Mouse (Mus musculus) hindbrain, postnatal 0 days (tissue): ENCODE measurements at regions not wholly inside any gene's neighbourhood (a gene's known extent, or its start where the extent isn't known, plus 50 kb on each side); places are given as distances from the start of the nearest gene placed in this dataset.

Experiments used
- ATAC-seq: fragments of 200-750 bp; cut with Nextera tagmentation; 2 replicates; pipeline ENCODE4 v1.8.0; 2017; ENCODE audit warnings: mild to moderate bottlenecking, moderate TSS enrichment, moderate library complexity
- DNase-seq: peaks from one replicate; pipeline ENCODE4 v3.0.0-alpha.2; 2015; ENCODE audit warnings: low spot score
- H3K27ac ChIP-seq: fragments of 300-500 bp; sonication (generic); 2 replicates; pipeline ENCODE4 v1.5.1; 2014; ENCODE audit warnings: mild to moderate bottlenecking
- H3K27me3 ChIP-seq: fragments of 300-500 bp; sonication (generic); 2 replicates; pipeline ENCODE4 v1.6.1; 2014; ENCODE audit warnings: low read length, mixed read lengths; ENCODE audit not compliant: insufficient read depth
- H3K36me3 ChIP-seq: fragments of 300-500 bp; sonication (generic); 2 replicates; pipeline ENCODE4 v1.6.1; 2014; ENCODE audit warnings: low read length, mixed read lengths; ENCODE audit not compliant: insufficient read depth
- H3K4me1 ChIP-seq: fragments of 300-500 bp; sonication (generic); 2 replicates; pipeline ENCODE4 v1.6.1; 2014; ENCODE audit warnings: antibody characterized with exemption, low read length, mixed read lengths; ENCODE audit not compliant: insufficient read depth
- H3K4me2 ChIP-seq: fragments of 300-500 bp; sonication (generic); 2 replicates; pipeline ENCODE4 v1.6.1; 2014; ENCODE audit warnings: low read depth, mild to moderate bottlenecking, low read length, moderate library complexity, mixed read lengths
- H3K4me3 ChIP-seq: fragments of 300-500 bp; sonication (generic); 2 replicates; pipeline ENCODE4 v1.5.1; 2014; ENCODE audit warnings: low read length
- H3K9ac ChIP-seq: fragments of 300-500 bp; sonication (generic); replicated peaks from 2 replicates; pipeline ENCODE4 v1.6.1; 2014; ENCODE audit warnings: mild to moderate bottlenecking, low read length, moderate library complexity, mixed read lengths
- H3K9me3 ChIP-seq: fragments of 300-500 bp; sonication (generic); 2 replicates; pipeline ENCODE4 v1.6.1; 2016; ENCODE audit warnings: low read length, mixed read lengths
- CTCF ChIP-seq: IDR thresholded peaks from 2 replicates; pipeline ENCODE4 v1.5.1; 2016; ENCODE audit warnings: antibody characterized with exemption, control low read depth, low read depth
- WGBS: fragments of 180-500 bp; shearing (Covaris S2); extraction: QIAGEN DNeasy Blood & Tissue Kit; methylation state at CpG from one replicate; pipeline ENCODE4 v1.1.7; 2014; 5-methylcytosine and 5-hydroxymethylcytosine counted together

GRCm38 (mm10) chr12:70633194-70633593 lies 180.3 kb downstream of the Tmx1 start:
- Histone ChIP-seq H3K9ac (no peak overlapping the region), H3K4me1 (no peaks in the 10 kb centered on the region), H3K36me3 (no peaks in the 10 kb centered on the region), H3K4me3 (no peak overlapping the region), H3K27ac (no peak overlapping the region), H3K4me2 (no peak overlapping the region), H3K27me3 (no peaks in the 10 kb centered on the region), H3K9me3 (no peaks in the 10 kb centered on the region)
- WGBS, result 66% methylated on average over 4 of the region's 4 CpGs
- no peak for DNase-seq
- no peak for ATAC-seq
- TF ChIP-seq CTCF, result no peak

- TF ChIP-seq CTCF, result no peak
- no peak overlapping the region for H3K27ac ChIP-seq
- no peaks in the 10 kb centered on the region for H3K4me1 ChIP-seq
- H3K9me3 ChIP-seq, result no peaks in the 10 kb centered on the region
- WGBS, result 68% methylated on average over 13 of the region's 13 CpGs
- no peak overlapping the region for H3K4me3 ChIP-seq
- H3K4me2 ChIP-seq, result no peak overlapping the region
- ATAC-seq, result no peak
- no peak overlapping the region for H3K9ac ChIP-seq
- no peaks in the 10 kb centered on the region for H3K27me3 ChIP-seq
- no peaks in the 10 kb centered on the region for H3K36me3 ChIP-seq
- DNase-seq, result no peak
Measured at GRCm38 (mm10) chr12:70633622-70634365, 180.9 kb downstream of the Tmx1 start.

- Histone ChIP-seq H3K9me3 (no peaks in the 10 kb centered on the region), H3K9ac (no peak overlapping the region), H3K4me1 (no peaks in the 10 kb centered on the region), H3K36me3 (no peaks in the 10 kb centered on the region), H3K4me2 (no peak overlapping the region), H3K27ac (no peak overlapping the region), H3K27me3 (no peaks in the 10 kb centered on the region), H3K4me3 (no peak overlapping the region)
- WGBS, result 87% methylated on average over 7 of the region's 7 CpGs
- ATAC-seq, result no peak
- no peak for TF ChIP-seq CTCF
- DNase-seq, result no peak
Measured at GRCm38 (mm10) chr12:70635997-70636396, 183.1 kb downstream of the Tmx1 start.

- H3K4me3 ChIP-seq, result no peak overlapping the region
Measured at GRCm38 (mm10) chr12:70640186-70640585, 185.1 kb upstream of the Frmd6 start.

GRCm38 (mm10) chr12:70644910-70645309 lies 180.4 kb upstream of the Frmd6 start:
- no peak for DNase-seq
- no peak overlapping the region for H3K9ac ChIP-seq
- ATAC-seq, result no peak
- H3K27me3 ChIP-seq, result no peaks in the 10 kb centered on the region
- no peaks in the 10 kb centered on the region for H3K36me3 ChIP-seq
- no peak overlapping the region for H3K4me2 ChIP-seq
- TF ChIP-seq CTCF, result no peak
- H3K9me3 ChIP-seq, result no peaks in the 10 kb centered on the region
- H3K4me3 ChIP-seq, result no peak overlapping the region
- WGBS, result 83% methylated on average over 2 of the region's 2 CpGs
- H3K27ac ChIP-seq, result no peak overlapping the region
- H3K4me1 ChIP-seq, result no peaks in the 10 kb centered on the region

More at GRCm38 (mm10) chr12:70640186-70640585, 185.1 kb upstream of the Frmd6 start:
- Histone ChIP-seq H3K9me3 (no peaks in the 10 kb centered on the region), H3K27me3 (no peaks in the 10 kb centered on the region), H3K4me2 (no peak overlapping the region), H3K36me3 (no peaks in the 10 kb centered on the region), H3K4me1 (no peaks in the 10 kb centered on the region), H3K27ac (no peak overlapping the region), H3K9ac (no peak overlapping the region)
- no peak for ATAC-seq
- DNase-seq, result no peak
- 82% methylated on average over 2 of the region's 2 CpGs for WGBS
- TF ChIP-seq CTCF, result no peak

GRCm38 (mm10) chr12:70645407-70645806 lies 179.9 kb upstream of the Frmd6 start:
- no peak overlapping the region for H3K4me3 ChIP-seq
- H3K27me3 ChIP-seq, result no peaks in the 10 kb centered on the region
- ATAC-seq (no peak), DNase-seq (no peak)
- no peak overlapping the region for H3K9ac ChIP-seq
- no peaks in the 10 kb centered on the region for H3K9me3 ChIP-seq
- H3K36me3 ChIP-seq, result no peaks in the 10 kb centered on the region
- TF ChIP-seq CTCF, result no peak
- H3K27ac ChIP-seq, result no peak overlapping the region
- no peak overlapping the region for H3K4me2 ChIP-seq
- no peaks in the 10 kb centered on the region for H3K4me1 ChIP-seq
- 87% methylated on average over 3 of the region's 3 CpGs for WGBS

DNA sequence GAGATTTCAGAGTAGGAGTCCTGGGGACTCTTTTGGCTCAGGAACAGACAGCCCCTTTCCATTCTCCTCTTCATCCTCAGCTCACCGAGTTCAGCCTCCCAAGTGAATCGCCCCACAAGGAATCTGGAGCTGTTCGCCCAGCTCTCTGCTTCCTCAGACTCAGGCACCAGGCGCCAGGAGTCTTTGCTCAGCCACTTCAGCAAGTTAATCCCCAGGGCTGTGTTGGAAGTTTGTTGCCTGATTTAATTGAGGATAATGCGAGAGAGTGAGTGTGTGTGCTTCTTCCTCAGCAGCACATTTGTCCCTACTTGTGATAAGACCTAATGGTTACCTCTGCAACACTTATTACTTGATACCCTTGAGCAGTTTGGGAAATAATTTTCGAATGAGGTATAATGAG lies 177.8 kb upstream of the Frmd6 start:
- Histone ChIP-seq H3K4me2 (no peak overlapping the region), H3K9me3 (no peaks in the 10 kb centered on the region), H3K36me3 (no peaks in the 10 kb centered on the region), H3K9ac (no peak overlapping the region), H3K4me1 (no peaks in the 10 kb centered on the region), H3K4me3 (no peak overlapping the region), H3K27ac (no peak overlapping the region), H3K27me3 (no peaks in the 10 kb centered on the region)
- WGBS, result 49% methylated on average over 6 of the region's 6 CpGs
- no peak for DNase-seq
- no peak for ATAC-seq
- TF ChIP-seq CTCF, result no peak
